Mouse (Mus musculus) T-helper 17 cell (primary cell): Measurements from ENCODE around the gene Polr3b.

ENCODE experiments used
- in situ Hi-C, 2 experiments: fragments of 300-600 bp; cut with MboI, MseI; formaldehyde crosslinking; loops; 1 replicate in 1 of 2; 2 replicates in 1 of 2; pipeline ENCODE4 v1.15.1; 2025; ENCODE audit warnings: high pct_unique_total_duplicates in 2 of 2

The Polr3b gene

GRCm38 (mm10) chr10:84610324-84610723, 11.8 kb upstream of the Polr3b start:
- in situ Hi-C loops: no loop called here

- in situ Hi-C loops: no loop called here
Measured at GRCm38 (mm10) chr10:84610783-84611182, 11.3 kb upstream of the Polr3b start.

- in situ Hi-C loops: no loop called here
Measured at GRCm38 (mm10) chr10:84611664-84612063, 10.4 kb upstream of the Polr3b start.

DNA sequence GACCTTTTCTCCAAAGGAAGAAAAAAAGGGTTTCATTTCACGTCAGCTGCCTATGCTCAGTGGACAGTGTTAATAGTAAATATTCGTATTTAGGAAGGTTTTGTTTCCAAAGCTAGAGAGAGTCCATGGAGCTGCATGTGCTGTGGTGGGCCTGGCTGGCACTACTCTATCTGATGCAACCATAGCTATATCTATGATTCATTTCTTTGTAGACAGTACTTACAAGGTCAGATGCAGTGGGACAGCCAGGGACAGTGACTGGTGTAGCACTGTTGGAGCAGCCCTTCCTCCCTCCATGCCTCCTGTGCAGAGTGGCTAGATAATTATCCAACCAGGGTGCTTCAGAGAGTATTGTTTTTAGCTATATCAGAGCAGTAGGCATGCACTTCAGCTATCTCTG, 9.8 kb upstream of the Polr3b start:
- in situ Hi-C loops: no loop called here

DNA sequence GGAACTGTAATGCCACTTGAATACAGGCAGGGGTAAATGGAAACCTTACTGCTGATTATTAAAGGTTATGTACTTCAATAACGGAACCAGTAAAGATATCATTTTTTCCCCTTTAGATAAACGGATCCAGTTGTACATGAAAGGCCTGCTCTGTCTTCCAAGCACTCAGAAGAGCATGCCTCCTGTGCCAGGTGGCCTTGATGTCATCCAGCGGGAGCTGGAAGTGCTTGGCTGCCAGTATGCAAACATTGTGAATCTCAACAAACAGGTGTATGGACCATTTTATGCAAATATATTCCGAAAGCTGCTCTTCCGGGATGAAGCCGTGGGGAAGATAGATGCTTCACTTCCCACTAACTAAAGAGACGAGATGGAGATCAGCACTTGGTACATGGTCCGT, 8.7 kb upstream of the Polr3b start:
- in situ Hi-C loops: no loop called here

DNA sequence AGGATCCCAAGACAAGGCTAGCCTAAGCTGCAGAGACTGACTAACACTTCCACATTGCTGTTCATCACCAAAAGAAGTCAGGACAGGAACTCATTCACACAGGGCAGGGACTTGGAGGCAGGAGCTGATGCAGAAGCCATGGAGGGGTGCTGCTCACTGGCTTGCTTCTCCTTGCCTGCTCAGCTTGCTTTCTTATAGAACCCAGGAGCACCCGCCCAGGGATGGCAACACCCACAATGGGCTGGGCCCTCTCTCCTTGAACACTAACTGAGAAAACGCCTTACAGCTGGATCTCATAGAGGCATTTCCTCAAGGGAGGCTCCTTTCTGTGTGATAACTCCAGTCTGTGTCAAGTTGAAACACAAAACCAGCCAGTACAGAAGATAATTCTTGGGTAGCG, 7.0 kb upstream of the Polr3b start:
- in situ Hi-C loops: no loop called here

GRCm38 (mm10) chr10:84631182-84631581, 9.1 kb downstream of the Polr3b start:
- in situ Hi-C loops: loop anchor here in 1 of 2 experiments (5.0 kb wide), 1 partner anchor 114 kb away; no protein-coding TSS in a partner anchor

DNA sequence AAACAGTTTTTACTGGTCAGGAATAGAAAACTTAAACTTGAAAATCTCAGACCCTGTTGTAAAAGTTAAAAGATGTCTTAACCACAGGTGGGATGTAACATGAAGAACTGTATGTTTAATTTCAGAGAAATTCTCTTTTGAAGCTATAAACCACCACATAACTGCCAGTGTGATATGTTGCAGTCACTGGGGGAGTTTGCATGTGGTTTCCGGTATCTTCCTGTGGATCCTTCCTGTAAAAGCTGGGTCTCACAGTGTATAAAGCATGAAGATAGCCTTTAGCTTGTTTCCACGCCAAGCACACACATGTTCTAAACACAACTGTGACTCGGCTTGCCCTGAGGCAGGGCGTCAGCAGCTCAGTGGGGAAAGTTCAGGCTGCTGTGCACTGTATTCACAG, 9.9 kb downstream of the Polr3b start:
- in situ Hi-C loops: loop anchor here in 1 of 2 experiments (5.0 kb wide), 1 partner anchor 115 kb away; no protein-coding TSS in a partner anchor

DNA sequence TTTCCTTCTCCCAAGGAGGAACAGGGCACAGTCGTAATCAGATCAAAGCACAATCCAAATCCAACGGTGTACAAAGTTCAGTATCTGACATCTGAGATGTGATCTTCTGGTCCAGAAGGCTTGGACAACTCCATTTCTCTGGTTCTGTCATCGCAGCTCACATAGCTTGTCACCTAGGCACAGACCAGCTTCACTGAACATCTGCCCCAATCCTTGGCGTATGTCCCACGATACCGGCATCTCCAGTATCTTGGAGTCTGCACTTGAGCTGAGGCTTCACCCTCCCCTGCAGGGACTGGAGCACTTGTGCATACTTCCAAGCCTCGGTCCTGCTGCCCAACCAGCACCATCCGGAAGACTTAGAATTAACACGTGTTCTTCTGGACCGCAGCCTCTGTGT, 14.6 kb downstream of the Polr3b start:
- in situ Hi-C loops: no loop called here

DNA sequence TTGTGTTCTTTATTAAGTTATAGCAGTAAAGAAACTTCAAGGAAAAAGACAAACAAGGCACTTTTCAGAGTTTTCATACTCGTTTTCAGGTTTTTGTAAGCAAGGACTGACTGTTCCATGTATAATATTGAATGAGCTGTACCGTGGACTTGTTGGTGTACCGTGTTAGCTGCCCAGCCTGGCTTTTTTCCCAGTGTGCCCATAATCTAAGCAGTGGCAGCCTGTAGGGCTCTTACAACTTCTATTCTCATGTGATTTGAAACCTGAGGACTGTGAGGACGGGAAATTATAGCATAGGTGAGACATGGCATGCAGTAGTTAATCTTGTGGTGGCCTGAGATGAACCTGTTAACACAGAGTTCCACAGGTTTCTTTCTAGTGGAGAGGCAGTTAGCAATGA, 16.3 kb downstream of the Polr3b start:
- in situ Hi-C loops: no loop called here

GRCm38 (mm10) chr10:84639525-84640287, 17.6 kb downstream of the Polr3b start:
- in situ Hi-C loops: no loop called here

DNA sequence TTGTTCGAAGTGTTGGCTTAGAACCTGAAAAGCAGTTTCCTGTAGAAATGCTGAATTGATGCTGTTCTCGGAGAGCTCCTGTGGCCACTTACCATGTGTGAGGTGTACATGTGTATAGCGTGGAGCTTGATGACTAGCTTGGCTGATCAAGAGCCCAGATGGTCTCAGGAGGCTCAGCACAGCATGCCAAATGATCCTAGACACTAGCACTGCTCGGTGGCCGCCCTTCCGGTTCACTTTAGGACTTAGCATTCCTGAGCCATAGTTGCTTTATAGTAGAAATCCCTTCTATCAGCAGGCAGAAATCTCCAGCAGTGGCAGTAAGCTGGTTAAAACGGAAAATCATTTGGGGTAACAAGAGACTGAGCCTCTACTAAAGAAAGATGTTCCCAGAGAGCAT, 18.8 kb downstream of the Polr3b start:
- in situ Hi-C loops: no loop called here

DNA sequence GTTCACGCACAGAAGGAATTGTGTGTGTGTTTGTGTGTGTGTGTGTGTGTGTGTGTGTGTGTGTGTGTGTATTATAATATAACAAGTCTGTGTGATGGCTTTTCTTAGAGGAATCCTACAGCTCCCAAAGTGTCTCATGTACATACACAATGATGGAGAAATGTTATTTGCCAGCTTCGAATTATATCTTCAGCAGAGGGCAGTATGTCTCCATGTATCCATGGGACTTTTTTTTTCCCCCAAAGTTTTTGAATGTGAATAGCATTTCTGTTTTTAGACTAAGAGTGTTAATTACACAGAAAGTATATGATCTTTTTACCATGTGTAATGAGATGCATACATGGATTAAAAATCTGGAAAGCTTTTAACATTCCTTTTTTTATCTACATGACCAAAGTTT, 19.5 kb downstream of the Polr3b start:
- in situ Hi-C loops: no loop called here

DNA sequence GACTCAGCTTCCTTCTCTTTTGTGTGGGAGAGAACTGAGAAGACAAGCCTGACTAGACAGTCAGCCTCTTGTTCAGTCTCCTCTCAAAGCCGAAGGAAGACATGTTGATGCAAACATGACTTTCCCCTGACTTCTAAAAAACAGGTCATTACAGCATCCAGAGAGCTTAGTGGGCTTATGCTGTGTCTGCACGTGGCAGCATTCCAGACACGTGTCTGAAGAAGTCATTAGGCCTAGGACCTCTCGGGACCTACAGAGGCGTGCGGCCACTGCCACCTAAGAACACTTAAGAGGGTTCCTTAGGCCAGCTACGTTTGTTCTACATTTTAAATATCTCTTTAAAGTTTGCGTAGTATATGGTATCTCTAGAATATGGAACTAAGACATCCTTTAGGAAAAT, 23.8 kb downstream of the Polr3b start:
- in situ Hi-C loops: no loop called here

DNA sequence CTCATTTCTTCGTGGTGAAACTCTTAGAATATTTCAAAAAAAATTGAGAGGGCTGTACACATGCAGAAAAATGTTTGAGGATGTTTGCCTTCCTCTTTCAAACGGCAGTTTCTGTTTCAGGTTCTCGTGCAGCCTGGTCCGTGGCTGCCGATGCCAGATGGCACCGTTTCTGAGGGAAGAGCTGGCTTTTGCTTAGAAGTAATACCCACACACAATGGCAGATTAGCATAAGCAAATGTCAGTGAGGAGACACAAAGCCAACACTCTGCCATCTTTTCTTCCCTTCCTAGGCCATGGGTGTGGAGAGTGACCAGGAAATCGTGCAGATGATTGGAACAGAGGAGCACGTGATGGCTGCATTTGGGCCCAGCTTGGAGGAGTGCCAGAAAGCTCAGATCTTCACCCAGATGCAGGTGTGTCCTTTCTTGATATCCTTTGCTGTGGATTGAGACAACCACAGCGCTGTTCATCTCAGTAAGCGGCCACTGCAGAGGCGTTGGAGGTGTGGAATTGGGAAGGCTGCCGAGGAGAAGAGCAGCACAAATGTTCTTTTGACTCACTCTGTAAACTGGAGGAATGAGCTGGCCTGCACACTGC, 24.5 kb downstream of the Polr3b start:
- in situ Hi-C loops: no loop called here

DNA sequence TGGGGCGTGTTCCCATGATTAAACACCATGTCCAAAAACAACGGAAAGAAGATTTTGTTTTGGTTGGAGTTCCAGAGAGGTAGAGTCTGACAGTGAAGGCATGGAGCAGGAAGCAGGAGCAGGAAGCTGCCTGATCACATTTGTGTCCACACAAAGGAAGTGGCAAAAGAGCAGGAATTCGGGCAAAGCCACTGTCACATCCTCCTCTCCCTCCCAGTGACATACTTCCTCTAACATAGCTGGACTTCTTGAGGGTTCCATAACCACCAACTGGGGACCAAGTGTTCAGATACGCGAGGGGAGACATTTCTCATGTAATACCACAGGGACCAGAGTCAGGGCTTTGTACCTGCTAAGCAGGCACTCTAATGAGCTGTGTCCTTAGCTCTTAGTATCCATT, 25.2 kb downstream of the Polr3b start:
- in situ Hi-C loops: no loop called here

- in situ Hi-C loops: no loop called here
Measured at GRCm38 (mm10) chr10:84648911-84649310, 26.8 kb downstream of the Polr3b start.

GRCm38 (mm10) chr10:84654029-84654428, 31.9 kb downstream of the Polr3b start:
- in situ Hi-C loops: no loop called here

DNA sequence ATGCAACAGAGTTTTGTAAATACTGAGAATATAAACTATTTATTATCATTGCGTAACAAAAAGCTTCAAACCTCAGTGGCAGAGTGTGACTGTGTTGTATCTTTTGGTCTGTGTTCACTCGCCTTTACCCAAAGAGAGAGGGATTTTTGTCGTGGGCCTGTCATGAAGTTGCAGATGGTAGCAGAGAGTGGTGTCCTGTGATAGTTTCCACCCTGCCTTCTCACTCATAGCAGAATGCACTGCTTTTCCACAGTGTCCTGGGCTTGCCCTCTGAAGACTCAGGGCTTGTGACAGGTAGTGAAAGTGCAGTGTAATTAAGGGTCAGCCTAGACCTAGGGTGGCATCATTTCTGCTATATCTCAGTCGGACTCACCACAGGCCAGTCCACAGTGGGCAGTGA, 32.6 kb downstream of the Polr3b start:
- in situ Hi-C loops: no loop called here

DNA sequence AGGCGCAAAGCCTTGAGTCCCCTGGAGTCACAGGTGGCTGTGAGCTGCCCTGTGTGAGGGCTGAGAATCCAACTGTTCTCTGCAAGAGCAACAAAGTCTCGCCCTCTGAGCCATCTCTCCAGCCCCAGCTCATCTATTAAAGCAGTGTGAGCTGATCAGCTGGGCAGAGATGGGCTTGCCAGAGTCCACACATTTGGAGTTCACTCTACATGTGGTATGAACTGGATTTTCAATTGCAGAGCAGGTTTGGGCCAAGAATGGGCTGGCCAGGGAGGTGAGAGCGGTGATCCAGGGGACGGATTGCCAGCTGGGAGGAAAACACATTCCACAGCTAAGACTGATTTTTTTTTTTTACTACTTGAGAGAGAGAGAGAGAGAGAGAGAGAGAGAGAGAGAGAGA, 34.5 kb downstream of the Polr3b start:
- in situ Hi-C loops: no loop called here

GRCm38 (mm10) chr10:84657437-84658087, 35.5 kb downstream of the Polr3b start:
- in situ Hi-C loops: no loop called here

DNA sequence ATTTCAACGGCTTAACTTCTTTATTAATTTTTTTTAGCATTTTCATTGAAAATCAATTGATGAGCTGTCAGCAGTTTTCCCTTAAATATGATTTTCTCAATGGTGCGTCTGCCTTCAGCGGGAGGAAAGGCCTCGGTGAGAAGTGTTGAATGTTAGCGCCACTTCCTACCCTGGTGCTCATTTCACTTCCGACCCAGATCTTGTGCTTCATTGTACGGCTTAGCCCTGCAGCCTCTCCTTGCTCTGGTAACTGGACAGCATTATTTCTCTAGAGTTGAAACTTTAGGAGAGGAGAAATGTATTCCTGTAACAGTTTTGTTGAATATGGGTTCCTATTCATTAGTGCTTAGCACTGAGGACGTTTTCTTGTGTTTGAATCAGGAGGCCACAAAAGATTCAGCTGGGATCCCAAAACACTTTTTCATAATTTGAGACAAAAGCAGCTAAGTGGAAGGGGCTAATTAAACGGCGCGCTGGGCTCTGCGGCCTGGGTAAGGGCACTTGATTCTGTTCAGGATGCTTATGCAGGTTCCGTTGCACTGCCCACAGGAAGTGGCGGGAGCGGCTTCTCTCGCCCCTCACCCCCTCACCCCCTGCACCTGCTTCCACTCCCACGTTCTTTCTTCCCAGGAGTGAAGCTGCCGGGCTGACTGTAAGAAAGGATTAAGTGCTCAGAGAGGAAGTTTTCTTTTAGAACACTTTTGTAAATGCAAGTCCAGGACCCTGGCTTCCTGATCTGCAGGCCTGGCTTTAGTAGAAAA, 36.2 kb downstream of the Polr3b start:
- in situ Hi-C loops: no loop called here
